Mouse (Mus musculus) kidney, adult 2 months (tissue): Measurements from ENCODE around the gene Vegfd.

Experiments
- CTCF ChIP-seq: fragments of 200-500 bp; conservative IDR thresholded peaks from 2 replicates; pipeline ENCODE4 v1.5.1; 2011; ENCODE audit warnings: low read depth, mild to moderate bottlenecking, control low read depth, low read length, moderate library complexity, mixed read lengths; ENCODE audit not compliant: insufficient read depth, insufficient read length
- POLR2A ChIP-seq: fragments of 200-500 bp; IDR thresholded peaks from one replicate; pipeline ENCODE4 v1.6.1; 2011; ENCODE audit warnings: low read depth, low read length, control low read depth

GRCm38 (mm10) chrX:164441306-164441705 is 68.1 kb downstream of the Vegfd start:
- no peak for TF ChIP-seq POLR2A
- TF ChIP-seq CTCF = no peak
